8 mouse cellular contexts compared by ENCODE assay signal in genomic region chr3:144570816-144571487, GRCm38 (mm10). TPM values are rescaled to one million over a fixed set of nuclear protein-coding genes. Genes with fewer than 3 reads are reported as not detected.
DNase-seq lines count a peak whose midpoint lies in the region; ATAC-seq and TF ChIP-seq lines count a peak whose summit lies in the region.

No protein-coding gene starts in this region.

- intact Hi-C loops in heart, postnatal 14 days (cut with DNase I) = loop anchor here (2.0 kb wide), 2 partner anchors 46 to 150 kb away; partner anchors contain the start of gene Sh3glb1

- no peaks in the 10 kb centered on the region for H3K27me3 ChIP-seq in heart, embryonic 12.5 days (replicated peaks)
- H3K27me3 ChIP-seq in ES-Bruce4 (ENCODE audit: control insufficient read depth, insufficient read depth, low read length, poor library complexity, severe bottlenecking) = no peaks in the 10 kb centered on the region
- no peaks in the 10 kb centered on the region for H3K27me3 ChIP-seq in forebrain, embryonic 14.5 days (replicated peaks; ENCODE audit: control insufficient read depth, insufficient read depth, low read length)
- H3K27me3 ChIP-seq in liver, postnatal 0 days (ENCODE audit: insufficient read depth, low read length) = no peaks in the 10 kb centered on the region

- H3K4me3 ChIP-seq in heart, embryonic 12.5 days = peak overlapping the region; percentile 81
- H3K4me3 ChIP-seq in ES-Bruce4 (ENCODE audit: low read depth, low read length) = peak overlapping the region; percentile 73
- H3K4me3 ChIP-seq in forebrain, embryonic 14.5 days (ENCODE audit: low read depth, low read length) = peak overlapping the region; percentile 80
- H3K4me3 ChIP-seq in liver, postnatal 0 days (ENCODE audit: low read depth, low read length) = peak overlapping the region; percentile 95

- H3K4me2 ChIP-seq in heart, embryonic 12.5 days = peak overlapping the region; percentile 62
- peak overlapping the region; percentile 53 for H3K4me2 ChIP-seq in forebrain, embryonic 14.5 days (ENCODE audit: low read length)
- peak overlapping the region; percentile 99 for H3K4me2 ChIP-seq in liver, postnatal 0 days (ENCODE audit: low read depth, low read length)

- no peak for TF ChIP-seq CTCF in ES-Bruce4 (IDR thresholded peaks at IDR 0.05; ENCODE audit: low read depth, low read length)
- TF ChIP-seq CTCF in liver, postnatal 0 days (IDR thresholded peaks at IDR 0.05; ENCODE audit: low read depth) = no peak

- no peak for TF ChIP-seq POLR2A in ES-Bruce4 (IDR thresholded peaks at IDR 0.05; ENCODE audit: insufficient read depth, low read length)

- WGBS in heart, embryonic 12.5 days = 1% methylated on average over 25 of the region's 25 CpGs
- under 1% methylated on average over 25 of the region's 25 CpGs for WGBS in forebrain, embryonic 14.5 days
- WGBS in liver, postnatal 0 days (ENCODE audit: insufficient replicate concordance) = under 1% methylated on average over 25 of the region's 25 CpGs

- ATAC-seq in heart, embryonic 12.5 days (ENCODE audit: insufficient number of reproducible peaks, low FRiP score) = no peak
- no peak for ATAC-seq in forebrain, embryonic 14.5 days
- no peak for ATAC-seq in liver, postnatal 0 days

- peaks cover 19% of the 10 kb centered on the region for H3K36me3 ChIP-seq in heart, embryonic 12.5 days
- peaks cover 14% of the 10 kb centered on the region for H3K36me3 ChIP-seq in ES-Bruce4 (ENCODE audit: control insufficient read depth, insufficient read depth, low read length, poor library complexity, severe bottlenecking)
- peaks cover 16% of the 10 kb centered on the region; the same call in 1 of the 2 replicates for H3K36me3 ChIP-seq in forebrain, embryonic 14.5 days (ENCODE audit: control insufficient read depth, insufficient read depth, low read length)
- peaks cover 3% of the 10 kb centered on the region; the same call in 1 of the 2 replicates for H3K36me3 ChIP-seq in liver, postnatal 0 days (replicated peaks; ENCODE audit: insufficient read depth, low read length)

- H3K9ac ChIP-seq in heart, embryonic 12.5 days = peak overlapping the region; percentile 97
- peak overlapping the region; percentile 72 for H3K9ac ChIP-seq in ES-Bruce4 (ENCODE audit: low read depth, poor library complexity, severe bottlenecking)
- peak overlapping the region; percentile 93 for H3K9ac ChIP-seq in forebrain, embryonic 14.5 days (ENCODE audit: low read length)
- H3K9ac ChIP-seq in liver, postnatal 0 days (replicated peaks) = peak overlapping the region; percentile 95

- no peak for DNase-seq in heart, postnatal 14 days
- DNase-seq in forebrain, embryonic 14.5 days (ENCODE audit: low spot score) = peak; percentile 81
- no peak for DNase-seq in liver, postnatal 0 days
- no peak for DNase-seq in urinary bladder, postnatal 10 days (ENCODE audit: low spot score)
- DNase-seq in spleen, adult 12 weeks (ENCODE audit: low spot score) = no peak
- DNase-seq in yolk sac, embryonic 10.5 days (ENCODE audit: low spot score) = no peak

- no peaks in the 10 kb centered on the region for H3K9me3 ChIP-seq in heart, embryonic 12.5 days (replicated peaks)
- H3K9me3 ChIP-seq in ES-Bruce4 (replicated peaks; ENCODE audit: control insufficient read depth, insufficient read depth, low read length, poor library complexity, severe bottlenecking) = no peaks in the 10 kb centered on the region
- H3K9me3 ChIP-seq in forebrain, embryonic 14.5 days (replicated peaks; ENCODE audit: control insufficient read depth, low read length) = no peaks in the 10 kb centered on the region
- H3K9me3 ChIP-seq in liver, postnatal 0 days (ENCODE audit: low read length) = no peaks in the 10 kb centered on the region

- TF ChIP-seq EP300 in ES-Bruce4 (IDR thresholded peaks at IDR 0.05; ENCODE audit: insufficient read depth, low read depth, low read length) = no peak
- TF ChIP-seq EP300 in liver, postnatal 0 days (IDR thresholded peaks at IDR 0.05; ENCODE audit: low read depth) = no peak

- peak overlapping the region; percentile 95 for H3K27ac ChIP-seq in heart, embryonic 12.5 days (ENCODE audit: poor library complexity, severe bottlenecking)
- peak overlapping the region; percentile 74; the same call in 1 of the 2 replicates for H3K27ac ChIP-seq in ES-Bruce4 (ENCODE audit: insufficient read depth, low read length)
- H3K27ac ChIP-seq in forebrain, embryonic 14.5 days (ENCODE audit: low read depth, low read length) = peak overlapping the region; percentile 96
- peak overlapping the region; percentile 91 for H3K27ac ChIP-seq in liver, postnatal 0 days (ENCODE audit: low read depth)

- H3K4me1 ChIP-seq in heart, embryonic 12.5 days (replicated peaks) = peaks cover 36% of the 10 kb centered on the region
- H3K4me1 ChIP-seq in ES-Bruce4 (ENCODE audit: control insufficient read depth, insufficient read depth, low read length) = no peaks in the 10 kb centered on the region
- peaks cover 15% of the 10 kb centered on the region for H3K4me1 ChIP-seq in forebrain, embryonic 14.5 days (ENCODE audit: control insufficient read depth, insufficient read depth, low read length)
- H3K4me1 ChIP-seq in liver, postnatal 0 days (ENCODE audit: insufficient read depth) = peaks cover 36% of the 10 kb centered on the region

RNA-seq across cellular contexts. Expression of gene Selenof, which starts 0.8 kb away (rescaled TPM):
- 405 and 413 TPM in 2 replicates for polyA plus RNA-seq in heart, embryonic 12.5 days (2016; fragmentation: Nextera tagmentation; extraction: Ambion mirVana)
- 100 to 1,000 TPM; 169 to 176 TPM for total RNA-seq in heart, postnatal 14 days (2021)
- 227 TPM in 2 replicates for polyA plus RNA-seq in ES-Bruce4 (2011; ENCODE audit: insufficient read depth, insufficient read length, low read depth, missing spikeins)
- 518 and 577 TPM in 2 replicates for polyA plus RNA-seq in forebrain, embryonic 14.5 days (2014; fragmentation: Nextera tagmentation; extraction: Ambion mirVana)
- polyA plus RNA-seq in liver, postnatal 0 days (2015; fragmentation: Nextera tagmentation; extraction: Ambion mirVana) = 271 and 284 TPM in 2 replicates

RNA-seq across cellular contexts. Expression of gene Hs2st1, which starts 1.0 kb away (rescaled TPM):
- 11.6 and 11.7 TPM in 2 replicates for polyA plus RNA-seq in heart, embryonic 12.5 days (2016; fragmentation: Nextera tagmentation; extraction: Ambion mirVana)
- total RNA-seq in heart, postnatal 14 days (2021) = 10 to 100 TPM; 11.9 to 12.6 TPM
- 38.6 and 39.0 TPM in 2 replicates for polyA plus RNA-seq in ES-Bruce4 (2011; ENCODE audit: insufficient read depth, insufficient read length, low read depth, missing spikeins)
- polyA plus RNA-seq in forebrain, embryonic 14.5 days (2014; fragmentation: Nextera tagmentation; extraction: Ambion mirVana) = 18.3 and 18.6 TPM in 2 replicates
- 1.5 and 1.9 TPM in 2 replicates for polyA plus RNA-seq in liver, postnatal 0 days (2015; fragmentation: Nextera tagmentation; extraction: Ambion mirVana)
